Mouse (Mus musculus): Measurements from ENCODE around the gene Afg1l. TPM values are rescaled to one million over a fixed set of nuclear protein-coding genes. Genes with fewer than 3 reads are reported as not detected.

Gene Afg1l
- polyA plus RNA-seq, 1 experiment from 2014 or later = 7.1 TPM

- Histone ChIP-seq H3K9me3 (ENCODE audit: low read length) (no peaks in the 10 kb centered on the region), H3K27me3 (replicated peaks; ENCODE audit: insufficient read depth, low read length) (no peaks in the 10 kb centered on the region), H3K36me3 (ENCODE audit: insufficient read depth, low read length) (peaks cover 27% of the 10 kb centered on the region; the same call in 1 of the 2 replicates), H3K9ac (replicated peaks; ENCODE audit: low read depth) (no peak overlapping the region), H3K4me1 (ENCODE audit: insufficient read depth, low read depth, low read length) (peaks cover 21% of the 10 kb centered on the region), H3K4me3 (ENCODE audit: low read depth, low read length) (no peak overlapping the region), H3K27ac (ENCODE audit: low read length) (no peak overlapping the region), H3K4me2 (replicated peaks; ENCODE audit: low read depth, low read length) (no peak overlapping the region)
- WGBS = 60% methylated on average over 5 of the region's 5 CpGs
- ATAC-seq = no peak
- DNase-seq (ENCODE audit: low spot score) = no peak
- TF ChIP-seq EP300 (IDR thresholded peaks at IDR 0.05) = no peak
- TF ChIP-seq CTCF (IDR thresholded peaks at IDR 0.05) = no peak
Measured at GRCm38 (mm10) chr10:42264195-42264594, 214.2 kb downstream of the Afg1l start.

- Histone ChIP-seq H3K9ac (replicated peaks; ENCODE audit: low read depth) (no peak overlapping the region), H3K4me1 (ENCODE audit: insufficient read depth, low read depth, low read length) (peaks cover 21% of the 10 kb centered on the region), H3K4me3 (ENCODE audit: low read depth, low read length) (no peak overlapping the region), H3K27me3 (replicated peaks; ENCODE audit: insufficient read depth, low read length) (no peaks in the 10 kb centered on the region), H3K36me3 (ENCODE audit: insufficient read depth, low read length) (peaks cover 27% of the 10 kb centered on the region; the same call in 1 of the 2 replicates), H3K4me2 (replicated peaks; ENCODE audit: low read depth, low read length) (no peak overlapping the region), H3K27ac (ENCODE audit: low read length) (no peak overlapping the region), H3K9me3 (ENCODE audit: low read length) (no peaks in the 10 kb centered on the region)
- DNase-seq (ENCODE audit: low spot score) (no peak), ATAC-seq (no peak)
- no peak for TF ChIP-seq CTCF (IDR thresholded peaks at IDR 0.05)
- no peak for TF ChIP-seq EP300 (IDR thresholded peaks at IDR 0.05)
- WGBS = 51% methylated on average over 8 of the region's 8 CpGs
Measured at GRCm38 (mm10) chr10:42263701-42264100, 214.7 kb downstream of the Afg1l start.

Other genes starting within 250 kb of the Afg1l start
- 15.2 and 22.9 TPM in 2 replicates for gene Foxo3, start 201.8 kb downstream of the Afg1l start, polyA plus RNA-seq (2015; fragmentation: Nextera tagmentation; extraction: Ambion mirVana)
- 317 and 344 TPM in 2 replicates for gene Snx3, start 23.5 kb upstream of the Afg1l start, polyA plus RNA-seq (2015; fragmentation: Nextera tagmentation; extraction: Ambion mirVana)
- gene Nr2e1, start 105.1 kb upstream of the Afg1l start, polyA plus RNA-seq (2015; fragmentation: Nextera tagmentation; extraction: Ambion mirVana) = not detected in 2 replicates
- 23.0 and 23.9 TPM in 2 replicates for gene Ostm1, start 105.3 kb upstream of the Afg1l start, polyA plus RNA-seq (2015; fragmentation: Nextera tagmentation; extraction: Ambion mirVana)